Mouse (Mus musculus) cerebellum, adult 2 months (tissue): ENCODE measurements around the gene Cyp1a1. TPM values are rescaled to one million over a fixed set of nuclear protein-coding genes. Genes with fewer than 3 reads are reported as not detected.
A peak's percentile ranks its signal among the peaks of the same experiment; 100 is the strongest.

Source experiments
- DNase-seq, 2 experiments: peaks; one replicate each; pipeline ENCODE4 v3.0.0; 2021
- H3K27ac ChIP-seq: fragments of 200-500 bp; 2 replicates; pipeline ENCODE4 v1.5.1; 2012; ENCODE audit warnings: low read length, control low read depth, inconsistent platforms; ENCODE audit not compliant: insufficient read depth
- H3K27me3 ChIP-seq: fragments of 200-500 bp; 2 replicates; pipeline ENCODE4 v1.6.1; 2012; ENCODE audit warnings: inconsistent platforms, mild to moderate bottlenecking, low read length, moderate library complexity; ENCODE audit not compliant: control insufficient read depth, insufficient read depth
- H3K4me1 ChIP-seq: fragments of 200-500 bp; 2 replicates; pipeline ENCODE4 v1.6.1; 2011; ENCODE audit warnings: low read length; ENCODE audit not compliant: control insufficient read depth, insufficient read depth
- H3K4me3 ChIP-seq: fragments of 200-500 bp; replicated peaks from 2 replicates; pipeline ENCODE3; 2011; ENCODE audit warnings: mild to moderate bottlenecking, low read depth, low read length, control low read depth; ENCODE audit not compliant: insufficient read depth
- CTCF ChIP-seq: fragments of 200-500 bp; IDR thresholded peaks from 2 replicates; pipeline ENCODE4 v1.5.1; 2011; ENCODE audit warnings: low read depth, mild to moderate bottlenecking, control low read depth, low read length, moderate library complexity, borderline replicate concordance; ENCODE audit not compliant: insufficient read depth
- POLR2A ChIP-seq: fragments of 200-500 bp; IDR thresholded peaks from 2 replicates; pipeline ENCODE4 v1.6.1; 2011; ENCODE audit warnings: low read length, control low read depth, borderline replicate concordance; ENCODE audit not compliant: insufficient read depth
- WGBS: fragments of 180-500 bp; shearing (Covaris S2); methylation state at CpG from one replicate; pipeline ENCODE4 v1.1.7; 2018; 5-methylcytosine and 5-hydroxymethylcytosine counted together
- polyA plus RNA-seq: library from polyadenylated mRNA; depleted of rRNA; stranded (reverse); fragments of >200 nt; gene quantifications from 2 replicates; pipeline ENCODE4 v1.2.3, GENCODE M21; 2012

The Cyp1a1 gene
- polyA plus RNA-seq, 1 experiment = 0.10 TPM

DNA sequence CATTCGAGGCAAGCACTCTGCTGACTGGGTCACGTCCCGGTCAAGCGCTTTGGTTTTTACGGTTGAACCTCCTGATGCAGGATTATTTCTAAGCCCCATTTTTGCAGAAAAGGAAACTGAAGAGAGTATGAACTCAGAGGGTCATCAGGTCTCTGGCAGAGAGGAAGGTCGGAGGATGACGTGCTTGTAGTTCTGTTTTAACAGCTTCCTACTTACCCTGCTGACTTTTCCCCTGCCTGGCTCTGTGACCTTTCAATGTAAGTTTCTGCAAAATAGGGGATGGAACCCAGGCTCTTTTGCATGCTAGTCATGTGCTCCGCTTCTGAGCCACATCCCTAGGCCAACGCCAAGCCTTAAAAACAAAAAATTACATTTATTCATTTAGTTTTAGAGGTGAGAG, 35.4 kb upstream of the Cyp1a1 start:
- H3K4me3 ChIP-seq = no peak overlapping the region
- TF ChIP-seq POLR2A = no peak
- no peak for TF ChIP-seq CTCF
- H3K27me3 ChIP-seq = no peaks in the 10 kb centered on the region
- peaks cover 15% of the 10 kb centered on the region for H3K4me1 ChIP-seq
- H3K27ac ChIP-seq = no peak overlapping the region
- WGBS = 91% methylated on average over 9 of the region's 9 CpGs
- DNase-seq = no peak

DNA sequence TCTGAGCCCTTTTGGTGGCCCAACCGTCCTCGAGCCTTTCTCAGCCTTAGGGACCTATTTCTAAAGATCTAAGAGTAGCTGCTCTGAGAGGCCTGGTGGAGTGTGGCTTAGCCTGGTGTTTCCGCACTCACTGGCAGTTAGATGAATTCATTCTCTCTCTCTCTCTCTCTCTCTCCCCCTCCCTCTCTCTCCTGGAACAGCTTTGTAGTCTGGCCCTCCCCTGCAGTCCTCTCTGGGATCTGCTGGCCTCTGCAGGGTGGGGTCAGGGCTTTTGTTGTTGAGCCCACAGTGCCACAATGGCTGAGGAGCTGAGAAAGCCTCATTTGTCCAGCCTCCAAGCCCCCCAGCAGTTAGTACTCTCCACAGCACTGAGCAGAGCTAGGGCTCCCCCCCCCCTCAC, 34.9 kb upstream of the Cyp1a1 start:
- Histone ChIP-seq H3K4me3 (no peak overlapping the region), H3K4me1 (peaks cover 15% of the 10 kb centered on the region), H3K27ac (no peak overlapping the region), H3K27me3 (no peaks in the 10 kb centered on the region)
- WGBS = 78% methylated on average over 3 of the region's 3 CpGs
- no peak for DNase-seq
- TF ChIP-seq CTCF = no peak
- no peak for TF ChIP-seq POLR2A

DNA sequence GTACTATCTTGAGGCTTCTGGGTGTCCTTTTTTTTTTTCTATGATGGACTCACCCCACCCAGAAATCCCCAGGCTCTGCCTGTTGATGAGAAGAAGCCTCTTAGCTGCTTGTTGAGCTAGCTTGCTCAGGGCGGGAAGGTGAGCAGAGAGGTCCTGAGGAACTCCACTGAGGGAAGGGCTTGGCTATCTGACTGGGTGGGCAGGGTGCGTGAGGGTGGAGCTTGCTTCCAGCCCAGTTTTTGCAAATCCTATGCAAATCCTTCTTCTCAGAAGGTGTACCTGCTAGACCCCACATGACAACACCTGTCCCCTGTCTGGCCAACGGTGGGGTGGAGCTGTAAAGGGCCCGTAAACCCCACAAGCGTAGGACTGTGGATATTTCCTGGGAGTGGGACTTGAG, 34.4 kb upstream of the Cyp1a1 start, which contains the start of gene Csk:
Csk (minus strand) TSS at position 349 of the 400 bp plus-strand sequence.
- no peak for DNase-seq
- no peak for TF ChIP-seq POLR2A
- TF ChIP-seq CTCF = no peak
- Histone ChIP-seq H3K27me3 (no peaks in the 10 kb centered on the region), H3K27ac (no peak within 1 kb of the TSS), H3K4me3 (no peak within 1 kb of the TSS), H3K4me1 (peaks cover 15% of the 10 kb centered on the region)
- WGBS = 86% methylated on average over 5 of the region's 5 CpGs

DNA sequence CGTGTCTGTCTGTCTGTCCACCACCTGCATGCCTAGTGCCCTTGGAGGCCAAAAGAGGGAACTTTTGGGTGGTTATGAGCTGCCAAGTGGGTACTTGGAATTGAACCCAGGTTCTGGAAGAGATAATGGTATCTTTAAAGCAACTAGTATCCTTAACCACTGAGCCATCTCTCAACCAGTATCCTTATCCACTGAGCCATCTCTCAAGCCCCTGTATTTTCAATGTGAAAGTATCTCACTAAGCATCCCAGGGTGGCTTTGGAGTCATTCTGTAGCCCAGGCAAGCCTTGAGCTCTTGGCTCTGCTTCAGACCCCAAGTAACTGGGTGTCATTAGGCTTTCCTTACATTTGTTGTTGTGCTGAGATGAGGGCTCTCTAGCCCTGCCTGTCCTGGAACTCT, 32.8 kb upstream of the Cyp1a1 start:
- no peak for TF ChIP-seq POLR2A
- TF ChIP-seq CTCF = no peak
- WGBS = 87% methylated on average over 1 of the region's 1 CpGs
- H3K4me1 ChIP-seq = peaks cover 15% of the 10 kb centered on the region
- H3K4me3 ChIP-seq = no peak overlapping the region
- no peaks in the 10 kb centered on the region for H3K27me3 ChIP-seq
- no peak overlapping the region for H3K27ac ChIP-seq
- DNase-seq = no peak

DNA sequence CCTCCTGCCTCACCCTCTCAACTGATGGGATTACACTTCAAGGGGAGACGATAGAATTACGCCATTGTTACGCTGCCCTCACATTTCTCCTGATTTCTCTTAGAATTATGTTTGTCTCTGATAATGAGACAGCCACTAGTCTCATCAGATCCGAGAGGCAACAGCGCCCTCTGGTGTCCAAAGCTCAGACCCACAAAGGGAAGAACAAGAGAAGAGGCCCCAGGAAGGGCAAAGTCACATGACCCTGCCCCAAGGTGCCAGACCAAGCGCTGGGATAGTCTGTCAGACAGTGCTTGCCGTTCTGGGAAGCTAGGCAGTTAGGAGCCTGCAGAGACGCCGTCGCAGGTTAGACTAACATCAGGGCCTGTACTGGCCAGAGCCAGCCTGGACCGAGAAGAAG, 32.0 kb upstream of the Cyp1a1 start:
- H3K4me3 ChIP-seq = peak overlapping the region; percentile 45
- WGBS = 3% methylated on average over 11 of the region's 11 CpGs
- no peak overlapping the region for H3K27ac ChIP-seq
- TF ChIP-seq CTCF (peak; percentile 93), POLR2A (no peak)
- DNase-seq = peak; percentile 89 to 95
- H3K4me1 ChIP-seq = peaks cover 10% of the 10 kb centered on the region
- no peaks in the 10 kb centered on the region for H3K27me3 ChIP-seq

DNA sequence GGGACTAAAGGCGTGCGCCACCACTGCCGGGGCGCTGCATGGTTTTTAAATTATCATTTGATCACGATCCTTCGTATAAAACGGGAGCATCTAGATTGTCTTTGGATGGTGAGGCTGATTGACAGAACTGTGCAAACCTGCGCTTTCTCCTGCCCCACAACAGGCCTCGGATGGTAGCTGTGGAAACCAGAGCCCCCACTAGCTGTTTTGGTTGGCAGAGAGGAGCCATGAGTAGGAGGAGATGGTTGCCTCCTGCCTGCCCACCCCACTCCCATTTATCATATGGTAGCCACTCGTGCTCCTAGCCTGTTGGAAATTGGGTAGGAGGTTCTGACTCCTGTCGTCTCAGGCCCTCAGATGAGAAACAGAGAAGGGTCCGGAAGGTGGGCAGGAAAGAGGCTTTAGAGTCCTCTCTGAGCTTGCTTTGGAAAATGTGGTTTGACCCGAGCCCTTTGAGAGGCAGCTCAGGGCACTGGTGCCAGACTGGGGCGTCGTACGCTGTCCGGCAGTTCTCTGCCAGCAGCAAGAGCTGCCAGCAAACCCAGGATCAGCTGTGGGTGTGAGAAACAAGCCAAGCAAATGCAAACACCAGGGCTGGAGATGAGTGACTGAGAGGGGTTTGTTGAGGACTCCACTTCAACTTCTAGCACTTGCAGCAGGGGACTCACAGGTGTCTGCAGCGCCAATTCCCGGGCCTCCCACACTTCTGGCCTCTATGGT, 30.9 kb upstream of the Cyp1a1 start:
- TF ChIP-seq CTCF (no peak), POLR2A (no peak)
- Histone ChIP-seq H3K27me3 (no peaks in the 10 kb centered on the region), H3K4me1 (peaks cover 4% of the 10 kb centered on the region), H3K4me3 (no peak overlapping the region), H3K27ac (no peak overlapping the region)
- no peak for DNase-seq
- 67% methylated on average over 19 of the region's 19 CpGs for WGBS

DNA sequence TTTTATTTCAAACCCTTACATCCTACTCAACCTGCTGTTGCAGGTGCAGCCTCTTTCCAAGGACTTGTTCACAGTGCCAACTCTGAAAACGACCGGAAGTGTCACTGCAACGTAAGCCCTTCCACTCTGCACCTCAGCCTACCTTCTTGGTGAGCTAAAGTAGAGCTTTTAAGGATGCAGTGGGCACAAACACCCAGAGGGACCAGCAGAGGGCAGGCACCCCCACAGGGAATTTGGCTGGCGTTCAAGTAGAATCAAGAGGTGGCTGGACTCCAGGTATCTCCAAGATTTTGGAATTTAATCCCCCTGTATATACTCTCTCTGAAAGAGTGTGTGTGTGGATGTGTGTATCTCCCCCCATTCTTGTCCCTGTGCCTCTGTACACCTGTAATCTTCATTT, 29.9 kb upstream of the Cyp1a1 start:
- WGBS = 62% methylated on average over 4 of the region's 4 CpGs
- no peak for DNase-seq
- no peak overlapping the region for H3K4me3 ChIP-seq
- H3K4me1 ChIP-seq = peaks cover 4% of the 10 kb centered on the region
- no peak overlapping the region for H3K27ac ChIP-seq
- TF ChIP-seq CTCF (no peak), POLR2A (no peak)
- no peaks in the 10 kb centered on the region for H3K27me3 ChIP-seq

DNA sequence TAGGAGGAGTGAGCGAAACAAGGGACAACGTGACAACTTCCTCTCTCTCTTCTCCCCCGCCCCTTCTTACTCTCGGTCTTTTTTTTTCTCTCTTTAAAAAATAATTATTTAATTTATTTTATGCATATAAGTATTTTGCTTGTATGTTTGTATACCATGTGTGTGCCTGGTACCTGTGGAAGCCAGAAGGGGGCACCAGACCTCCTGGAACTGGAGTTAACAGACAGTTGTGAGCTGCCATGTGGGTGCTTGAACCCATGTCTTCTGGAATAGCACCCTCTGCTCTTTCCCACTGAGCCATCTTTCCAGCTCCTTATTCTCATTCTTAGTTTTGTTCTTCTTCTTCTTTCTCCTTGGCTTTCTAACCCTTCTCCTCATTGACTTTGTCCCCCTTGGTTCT, 28.8 kb upstream of the Cyp1a1 start:
- TF ChIP-seq CTCF (no peak), POLR2A (no peak)
- no peak overlapping the region for H3K4me3 ChIP-seq
- H3K27ac ChIP-seq = no peak overlapping the region
- H3K27me3 ChIP-seq = no peaks in the 10 kb centered on the region
- H3K4me1 ChIP-seq = peaks cover 4% of the 10 kb centered on the region
- DNase-seq = no peak
- WGBS = 88% methylated on average over 4 of the region's 4 CpGs
